Mouse (Mus musculus): Measurements from ENCODE around the gene Mettl7a2. TPM values are rescaled to one million over a fixed set of nuclear protein-coding genes. Genes with fewer than 3 reads are reported as not detected.
A peak's percentile ranks its signal among the peaks of the same experiment; 100 is the strongest.
"Not testable (repeated sequence)": the region's sequence is repeated elsewhere in the genome, so short reads cannot be mapped to it uniquely, and the experiment has no call there.

Gene Mettl7a2
- polyA plus RNA-seq (2015; fragmentation: Nextera tagmentation; extraction: Ambion mirVana): not detected in 2 replicates

- H3K4me2 ChIP-seq: no peak within 1 kb of the TSS
- no peaks in the 10 kb centered on the region for H3K27me3 ChIP-seq
- no peaks in the 10 kb centered on the region for H3K36me3 ChIP-seq
- ATAC-seq (ENCODE audit: low FRiP score): no peak
- no peak within 1 kb of the TSS for H3K27ac ChIP-seq
- WGBS: 82% methylated on average over 10 of the region's 10 CpGs
- no peak within 1 kb of the TSS for H3K4me3 ChIP-seq
- no peaks in the 10 kb centered on the region for H3K9me3 ChIP-seq
- H3K9ac ChIP-seq: no peak within 1 kb of the TSS
- no peaks in the 10 kb centered on the region for H3K4me1 ChIP-seq (replicated peaks)
Observed at GRCm38 (mm10) chr15:100352711-100353250, at the start of gene Mettl7a2, which contains the start of gene Methig1. TSS of gene Mettl7a2 (plus strand) at chr15:100353200. TSS of gene Methig1 (plus strand) at chr15:100353149.

GRCm38 (mm10) chr15:100303428-100304018, 49.5 kb upstream of the Mettl7a2 start:
- peak overlapping the region; percentile 80; the same call in 1 of the 2 replicates for H3K9ac ChIP-seq
- WGBS: 53% methylated on average over 8 of the region's 8 CpGs
- H3K27ac ChIP-seq: peak overlapping the region; percentile 91; the same call in 1 of the 2 replicates

GRCm38 (mm10) chr15:100304019-100304991, 48.7 kb upstream of the Mettl7a2 start, which contains the start of gene Mettl7a1:
TSS of gene Mettl7a1 (plus strand) at chr15:100304140.
- Histone ChIP-seq H3K9ac (peak within 1 kb of the TSS; percentile 80), H3K36me3 (no peaks in the 10 kb centered on the region), H3K9me3 (no peaks in the 10 kb centered on the region), H3K27me3 (no peaks in the 10 kb centered on the region), H3K4me3 (peak within 1 kb of the TSS; percentile 52), H3K27ac (peak within 1 kb of the TSS; percentile 91), H3K4me1 (replicated peaks) (peaks cover 18% of the 10 kb centered on the region), H3K4me2 (peak within 1 kb of the TSS; percentile 72)
- peak; percentile 88 for ATAC-seq (ENCODE audit: low FRiP score)
- WGBS: 4% methylated on average over 19 of the region's 30 CpGs

More at GRCm38 (mm10) chr15:100303428-100304018, 49.5 kb upstream of the Mettl7a2 start:
- Histone ChIP-seq H3K36me3 (no peaks in the 10 kb centered on the region), H3K9me3 (no peaks in the 10 kb centered on the region), H3K4me2 (peak overlapping the region; percentile 72), H3K27me3 (no peaks in the 10 kb centered on the region), H3K4me3 (peak overlapping the region; percentile 52), H3K4me1 (replicated peaks) (peaks cover 17% of the 10 kb centered on the region)
- no peak for ATAC-seq (ENCODE audit: low FRiP score)

GRCm38 (mm10) chr15:100306201-100306600, 46.8 kb upstream of the Mettl7a2 start:
- Histone ChIP-seq H3K36me3 (no peaks in the 10 kb centered on the region), H3K27me3 (no peaks in the 10 kb centered on the region), H3K4me1 (replicated peaks) (peaks cover 18% of the 10 kb centered on the region), H3K9ac (no peak overlapping the region), H3K4me3 (no peak overlapping the region), H3K27ac (no peak overlapping the region), H3K9me3 (no peaks in the 10 kb centered on the region), H3K4me2 (no peak overlapping the region)
- ATAC-seq (ENCODE audit: low FRiP score): no peak
- WGBS: 84% methylated on average over 2 of the region's 2 CpGs

GRCm38 (mm10) chr15:100307438-100308096, 45.4 kb upstream of the Mettl7a2 start:
- not testable (repeated sequence) for H3K27me3 ChIP-seq; H3K9me3 ChIP-seq; H3K27ac ChIP-seq; ATAC-seq (ENCODE audit: low FRiP score); H3K9ac ChIP-seq; H3K4me3 ChIP-seq; H3K36me3 ChIP-seq; H3K4me2 ChIP-seq
- WGBS: 46% methylated on average over 8 of the region's 11 CpGs
- H3K4me1 ChIP-seq (replicated peaks): peaks cover 18% of the 10 kb centered on the region

GRCm38 (mm10) chr15:100312346-100312745, 40.7 kb upstream of the Mettl7a2 start:
- H3K4me3 ChIP-seq: no peak overlapping the region
- H3K27me3 ChIP-seq: no peaks in the 10 kb centered on the region
- no peak for ATAC-seq (ENCODE audit: low FRiP score)
- H3K9ac ChIP-seq: no peak overlapping the region
- WGBS: 92% methylated on average over 2 of the region's 2 CpGs
- no peak overlapping the region for H3K4me2 ChIP-seq
- H3K4me1 ChIP-seq (replicated peaks): 0 out of 2 replicates have a peak, but pooled peaks cover 4% of the 10 kb centered on the region
- H3K9me3 ChIP-seq: no peaks in the 10 kb centered on the region
- peaks cover 9% of the 10 kb centered on the region for H3K36me3 ChIP-seq
- no peak overlapping the region for H3K27ac ChIP-seq

GRCm38 (mm10) chr15:100314448-100315145, 38.4 kb upstream of the Mettl7a2 start:
- no peak for ATAC-seq (ENCODE audit: low FRiP score)
- H3K27ac ChIP-seq: no peak overlapping the region
- H3K9me3 ChIP-seq: no peaks in the 10 kb centered on the region
- H3K27me3 ChIP-seq: no peaks in the 10 kb centered on the region
- WGBS: 93% methylated on average over 5 of the region's 5 CpGs
- H3K9ac ChIP-seq: no peak overlapping the region
- no peak overlapping the region for H3K4me3 ChIP-seq
- no peak overlapping the region for H3K4me2 ChIP-seq
- H3K4me1 ChIP-seq (replicated peaks): no peaks in the 10 kb centered on the region
- peaks cover 9% of the 10 kb centered on the region for H3K36me3 ChIP-seq

- H3K9me3 ChIP-seq; H3K36me3 ChIP-seq; ATAC-seq (ENCODE audit: low FRiP score); H3K27ac ChIP-seq; H3K4me3 ChIP-seq; H3K27me3 ChIP-seq; H3K9ac ChIP-seq; H3K4me2 ChIP-seq; H3K4me1 ChIP-seq (replicated peaks): not testable (repeated sequence)
- WGBS: 87% methylated on average over 4 of the region's 4 CpGs
Observed at GRCm38 (mm10) chr15:100318014-100318671, 34.9 kb upstream of the Mettl7a2 start.

GRCm38 (mm10) chr15:100319884-100320283, 33.1 kb upstream of the Mettl7a2 start:
- Histone ChIP-seq H3K36me3 (0 out of 2 replicates have a peak, but pooled peaks cover under 1% of the 10 kb centered on the region), H3K27me3 (no peaks in the 10 kb centered on the region), H3K9ac (no peak overlapping the region), H3K4me3 (no peak overlapping the region), H3K4me1 (replicated peaks) (no peaks in the 10 kb centered on the region), H3K4me2 (no peak overlapping the region), H3K9me3 (no peaks in the 10 kb centered on the region), H3K27ac (no peak overlapping the region)
- WGBS: 79% methylated on average over 1 of the region's 1 CpGs
- ATAC-seq (ENCODE audit: low FRiP score): no peak

- Histone ChIP-seq H3K4me2 (no peak overlapping the region), H3K4me3 (no peak overlapping the region), H3K9me3 (no peaks in the 10 kb centered on the region), H3K36me3 (no peaks in the 10 kb centered on the region), H3K4me1 (replicated peaks) (no peaks in the 10 kb centered on the region), H3K9ac (no peak overlapping the region), H3K27me3 (no peaks in the 10 kb centered on the region), H3K27ac (no peak overlapping the region)
- no peak for ATAC-seq (ENCODE audit: low FRiP score)
- 84% methylated on average over 9 of the region's 9 CpGs for WGBS
Observed at GRCm38 (mm10) chr15:100320295-100320905, 32.6 kb upstream of the Mettl7a2 start.

- H3K9ac ChIP-seq: no peak overlapping the region
- WGBS: 54% methylated on average over 5 of the region's 5 CpGs
- no peak overlapping the region for H3K4me2 ChIP-seq
- H3K27me3 ChIP-seq: no peaks in the 10 kb centered on the region
- H3K27ac ChIP-seq: no peak overlapping the region
- ATAC-seq (ENCODE audit: low FRiP score): no peak
- H3K9me3 ChIP-seq: no peaks in the 10 kb centered on the region
- no peaks in the 10 kb centered on the region for H3K36me3 ChIP-seq
- H3K4me1 ChIP-seq (replicated peaks): no peaks in the 10 kb centered on the region
- no peak overlapping the region for H3K4me3 ChIP-seq
Observed at GRCm38 (mm10) chr15:100321134-100321533, 31.9 kb upstream of the Mettl7a2 start.

Measured in hindbrain, embryonic 13.5 days (tissue).